Mouse (Mus musculus) heart, postnatal 25 days (tissue): ENCODE measurements around the gene Afap1l2. TPM values are rescaled to one million over a fixed set of nuclear protein-coding genes. Genes with fewer than 3 reads are reported as not detected.
A peak's percentile ranks its signal among the peaks of the same experiment; 100 is the strongest.

ENCODE experiments used
- DNase-seq: peaks from one replicate; pipeline ENCODE4 v3.0.0; 2022; ENCODE audit warnings: low spot score
- intact Hi-C: fragments of 180-260 bp; cut with DNase I; formaldehyde crosslinking; loops from one replicate; pipeline ENCODE4 v1.15.1; 2025
- total RNA-seq, 2 experiments: library from RNA; stranded (reverse); gene quantifications; 2 replicates each; pipeline ENCODE4 v1.2.3; 2021

Gene Afap1l2
- 1 to 10 TPM; 5.0 to 5.7 TPM for total RNA-seq

DNA sequence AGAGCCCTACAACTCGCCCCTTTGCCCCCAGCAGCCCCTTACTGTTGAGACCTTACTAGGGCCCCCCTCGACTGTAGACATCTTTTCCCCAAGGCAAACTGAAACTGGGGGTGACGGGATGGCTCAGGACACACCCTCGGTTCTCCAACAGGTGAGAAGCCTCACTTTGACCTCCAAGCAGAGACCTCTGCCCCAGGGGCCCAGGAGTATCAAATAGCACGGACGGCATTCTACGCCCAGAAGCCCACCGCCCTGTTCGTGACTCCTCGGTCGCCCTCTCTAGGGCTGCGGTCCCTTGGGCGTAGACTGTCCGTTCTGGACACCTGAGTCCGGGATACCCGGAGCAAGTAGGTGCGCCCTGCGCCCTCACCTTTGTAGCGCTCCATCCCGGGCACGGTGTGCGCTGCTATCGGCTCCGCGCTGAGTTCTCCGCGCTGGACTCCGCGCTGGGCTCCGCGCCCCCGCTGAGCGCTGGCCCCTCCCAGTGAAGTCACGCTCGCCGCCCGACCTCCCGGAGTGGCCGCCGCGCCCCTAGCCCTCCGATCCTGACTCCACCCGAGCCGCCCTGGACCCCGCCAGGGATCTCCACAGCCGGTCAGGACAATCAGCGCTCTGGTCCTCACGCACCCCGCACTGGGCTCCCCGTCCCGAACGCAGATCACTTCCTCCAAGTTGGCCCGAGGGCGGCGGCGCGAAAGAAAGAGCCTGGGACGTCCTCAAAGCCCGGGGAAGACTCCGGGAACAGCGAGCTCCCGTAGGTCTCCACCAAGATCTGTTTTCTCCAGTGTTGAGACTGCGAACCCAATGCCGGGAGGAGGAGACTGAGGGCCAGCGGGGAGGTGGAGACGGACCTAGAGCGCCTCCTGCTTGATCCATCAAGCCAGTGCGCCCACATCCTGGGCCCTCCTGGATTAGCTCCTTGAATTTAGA, at the start of gene Afap1l2:
Gene Afap1l2, minus strand, starts transcription at position 448 of the 930 bp plus-strand sequence.
- DNase-seq: peak; percentile 42
- intact Hi-C loops: loop anchor here (1.0 kb wide), 1 partner anchor 89 kb away; no protein-coding TSS in a partner anchor

DNA sequence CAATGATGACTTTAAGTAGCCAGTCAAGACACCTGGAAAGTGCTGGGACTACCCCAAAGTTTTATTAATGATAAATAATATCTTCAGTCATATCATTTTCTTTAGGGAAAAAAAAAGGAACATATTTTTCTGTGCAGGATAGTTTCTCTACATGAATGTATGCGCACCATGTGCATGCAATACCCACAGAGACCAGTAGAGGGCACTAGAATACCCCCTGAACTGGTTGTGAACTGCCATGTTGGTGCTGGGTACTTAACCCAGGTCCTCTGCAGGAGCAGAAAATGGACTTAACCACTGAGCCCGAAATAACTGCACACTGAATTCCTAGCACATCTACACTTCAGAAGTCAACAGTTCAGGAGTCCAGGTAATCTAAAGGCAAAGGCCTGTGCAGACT, 49.5 kb upstream of the Afap1l2 start:
- intact Hi-C loops: no loop called here
- DNase-seq: no peak

DNA sequence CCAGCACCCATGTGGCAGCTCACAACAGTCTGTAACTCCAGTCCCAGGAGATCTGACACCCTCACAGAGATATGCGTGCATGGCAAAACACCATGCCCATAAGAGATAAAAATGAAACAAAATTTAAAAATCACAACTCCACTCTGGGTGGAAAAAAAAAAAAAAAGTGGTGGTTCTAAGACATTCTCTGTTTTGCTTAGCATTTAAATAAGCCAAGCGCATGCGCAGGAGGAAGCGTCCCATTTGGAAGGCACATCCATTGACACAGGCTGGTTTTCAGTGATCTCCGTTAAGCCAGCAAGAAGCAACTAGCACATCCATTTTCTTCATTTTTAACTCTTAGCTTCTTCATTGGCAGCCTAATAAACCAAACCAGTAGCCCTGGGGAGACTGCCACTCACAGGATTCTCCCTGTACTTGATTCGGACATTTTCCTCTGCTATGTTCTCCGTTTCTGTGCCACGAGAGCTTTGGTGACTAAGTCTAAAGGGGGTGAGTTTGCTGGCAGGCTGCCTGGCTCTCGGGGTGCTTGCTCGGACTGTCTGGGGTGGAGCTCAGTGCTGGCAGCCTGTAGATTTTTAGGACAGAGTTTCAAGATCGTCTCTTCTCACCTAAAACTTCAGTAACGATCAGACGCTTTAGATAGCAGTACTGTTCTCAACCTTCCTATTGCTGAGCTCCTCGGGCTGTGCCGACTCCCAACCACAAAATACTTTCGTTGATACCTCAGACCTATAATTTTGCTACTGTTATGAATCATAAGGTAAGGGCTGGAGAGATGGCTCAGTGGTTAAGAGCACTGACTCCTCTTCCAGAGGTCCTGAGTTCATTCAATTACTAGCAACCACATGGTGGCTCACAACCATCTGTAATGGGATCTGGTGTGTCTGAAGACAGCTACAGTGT, 47.4 kb upstream of the Afap1l2 start:
- intact Hi-C loops: no loop called here
- no peak for DNase-seq

DNA sequence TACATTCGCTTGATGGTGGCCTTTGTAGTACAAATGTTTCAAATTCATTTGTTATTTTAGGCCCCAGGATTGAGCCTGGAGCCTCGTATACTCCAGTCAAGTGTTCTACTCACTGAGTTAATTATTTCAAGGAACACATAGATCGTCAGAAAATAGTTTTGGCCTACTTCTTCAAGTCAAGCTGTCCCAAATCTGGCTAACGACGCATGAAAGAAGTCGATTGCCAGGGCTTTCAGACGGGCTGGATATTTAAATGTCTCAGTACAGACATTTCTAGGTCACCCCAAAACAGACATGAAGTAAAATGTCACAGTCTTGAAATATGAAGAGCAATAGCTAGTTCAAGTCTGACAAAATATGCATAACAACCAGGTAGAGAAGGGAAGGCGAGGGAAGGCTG, 44.9 kb upstream of the Afap1l2 start:
- no peak for DNase-seq
- intact Hi-C loops: no loop called here

DNA sequence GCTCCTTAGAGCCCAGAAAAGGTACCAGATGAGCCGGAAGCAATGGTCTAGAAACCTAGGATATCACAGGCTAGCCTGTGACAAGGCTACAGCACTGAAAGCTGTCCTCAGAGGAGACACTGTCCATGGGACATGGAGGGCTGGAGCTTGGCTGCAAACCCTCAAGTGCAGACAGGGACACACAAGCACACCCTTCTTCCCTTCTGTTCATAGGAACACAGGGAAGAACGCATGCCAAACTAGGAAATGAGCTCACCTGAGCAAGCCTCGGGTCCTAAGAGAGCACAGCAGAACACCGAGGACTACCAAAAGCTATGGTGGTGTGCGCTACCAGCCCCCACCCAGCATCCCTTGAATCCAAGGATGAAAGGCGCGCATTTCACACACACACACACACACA, 44.0 kb upstream of the Afap1l2 start:
- intact Hi-C loops: no loop called here

DNA sequence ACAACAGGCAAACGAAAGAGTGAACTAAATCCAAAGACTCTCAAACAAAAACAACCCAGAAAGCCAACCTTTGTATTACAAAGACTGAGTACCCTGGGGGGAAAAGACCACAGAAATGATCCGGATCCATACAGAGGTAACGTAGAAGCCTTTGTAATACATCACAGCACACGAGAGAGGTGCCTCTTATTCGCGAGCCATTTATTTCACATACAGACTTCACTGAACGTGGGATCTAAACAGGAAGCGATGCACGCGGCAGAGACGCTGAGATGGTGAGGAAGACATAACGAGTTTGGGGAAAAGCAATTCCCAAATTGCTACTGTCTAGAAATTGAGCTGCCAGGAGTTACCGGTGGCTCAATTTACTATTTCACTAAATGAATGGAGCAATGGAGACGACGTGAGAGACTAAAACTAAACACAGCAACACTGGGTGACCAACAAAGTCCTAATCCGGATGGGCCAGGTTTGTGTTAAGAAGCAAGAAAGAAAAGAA, 41.6 kb upstream of the Afap1l2 start:
- intact Hi-C loops: no loop called here
- no peak for DNase-seq

More for the DNA sequence above, 44.0 kb upstream of the Afap1l2 start:
- no peak for DNase-seq

DNA sequence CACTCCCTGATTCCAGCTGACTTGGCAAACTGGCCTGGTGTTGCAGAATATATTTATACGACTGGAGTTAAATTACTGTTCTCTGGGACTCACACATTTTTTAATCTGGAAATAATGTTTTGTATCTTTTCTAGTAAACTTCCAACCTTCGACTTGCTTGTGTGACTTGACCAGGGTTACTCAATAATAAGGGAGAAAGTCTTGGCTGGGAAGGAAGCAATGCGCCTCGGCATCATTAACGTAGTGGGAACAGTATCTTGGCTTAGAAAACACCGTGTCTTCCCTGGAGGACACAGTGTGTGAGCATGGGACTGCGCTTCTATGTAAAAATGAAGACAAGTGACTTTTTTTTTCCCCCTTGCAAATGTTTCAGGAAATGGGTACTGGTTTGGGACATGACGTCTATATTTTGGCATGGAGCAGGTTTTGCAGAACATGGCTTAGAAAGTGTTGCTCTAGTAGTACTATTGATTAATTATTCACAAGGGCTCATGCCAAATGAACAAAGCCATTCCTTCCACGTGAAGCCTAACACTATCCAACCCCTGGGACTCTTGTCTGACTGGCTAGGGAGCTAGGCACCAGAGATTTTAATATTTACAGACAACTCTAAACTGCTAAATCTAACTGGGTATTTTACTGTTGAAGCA, 39.8 kb upstream of the Afap1l2 start:
- intact Hi-C loops: no loop called here
- no peak for DNase-seq

DNA sequence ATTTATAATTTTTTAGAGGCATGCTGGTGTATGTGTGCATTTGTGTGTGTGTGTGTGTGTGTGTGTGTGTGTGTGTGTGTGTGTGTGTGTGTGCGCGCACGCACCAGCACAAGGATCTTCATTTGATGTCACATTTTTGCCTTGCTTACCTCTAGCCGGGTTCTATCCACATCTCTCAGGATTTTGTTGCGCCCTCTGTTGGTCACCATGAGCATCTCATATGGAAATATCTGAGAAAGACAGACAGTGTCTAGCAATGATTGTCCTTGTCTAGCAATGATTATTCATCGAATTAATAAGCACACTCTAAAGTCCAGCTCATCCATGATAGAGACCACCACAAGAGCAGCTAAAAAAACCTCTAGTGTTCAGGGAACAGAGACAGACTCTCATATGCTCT, 31.2 kb upstream of the Afap1l2 start:
- DNase-seq: no peak
- intact Hi-C loops: no loop called here

DNA sequence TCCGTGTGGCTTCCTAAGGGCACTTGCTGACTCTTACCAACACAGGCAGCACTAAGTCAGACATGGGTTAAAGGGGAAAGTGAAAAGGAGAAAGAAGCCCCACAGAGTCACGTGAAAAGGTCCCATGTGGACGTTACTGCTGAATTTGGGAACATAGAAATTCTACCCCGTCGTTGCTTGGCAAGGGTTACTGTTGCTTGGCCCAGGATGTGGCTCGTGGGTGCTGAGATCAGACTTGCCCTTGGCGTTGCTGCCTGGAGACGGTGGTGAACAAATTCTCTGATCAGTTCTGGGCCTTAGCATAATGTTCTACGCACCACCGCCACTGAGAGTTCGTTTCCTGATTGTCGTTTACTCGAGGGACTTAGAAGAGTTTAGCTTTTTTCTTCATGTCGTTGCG, 28.8 kb upstream of the Afap1l2 start:
- no peak for DNase-seq
- intact Hi-C loops: no loop called here

DNA sequence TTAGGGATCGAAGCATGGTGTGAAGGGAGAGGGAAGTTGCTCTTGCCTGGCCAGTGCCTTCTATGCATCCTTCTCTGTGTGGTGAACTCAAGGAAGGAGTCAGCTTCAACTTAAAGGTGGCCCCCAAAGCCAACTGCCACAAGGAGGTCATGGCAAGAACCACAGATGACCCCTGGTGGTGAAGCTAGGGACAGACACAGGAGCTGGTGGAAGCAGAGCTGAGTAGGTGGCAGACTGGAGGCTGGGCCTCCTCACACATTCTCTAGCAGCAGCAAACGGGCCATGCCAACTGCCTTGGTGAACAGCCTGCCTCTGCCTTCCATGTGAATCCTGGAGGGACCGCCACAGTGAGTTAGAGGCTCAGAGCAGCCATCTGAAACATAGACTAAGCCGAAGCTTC, 23.6 kb upstream of the Afap1l2 start:
- intact Hi-C loops: loop anchor here (1.0 kb wide), 1 partner anchor 112 kb away; no protein-coding TSS in a partner anchor
- no peak for DNase-seq

DNA sequence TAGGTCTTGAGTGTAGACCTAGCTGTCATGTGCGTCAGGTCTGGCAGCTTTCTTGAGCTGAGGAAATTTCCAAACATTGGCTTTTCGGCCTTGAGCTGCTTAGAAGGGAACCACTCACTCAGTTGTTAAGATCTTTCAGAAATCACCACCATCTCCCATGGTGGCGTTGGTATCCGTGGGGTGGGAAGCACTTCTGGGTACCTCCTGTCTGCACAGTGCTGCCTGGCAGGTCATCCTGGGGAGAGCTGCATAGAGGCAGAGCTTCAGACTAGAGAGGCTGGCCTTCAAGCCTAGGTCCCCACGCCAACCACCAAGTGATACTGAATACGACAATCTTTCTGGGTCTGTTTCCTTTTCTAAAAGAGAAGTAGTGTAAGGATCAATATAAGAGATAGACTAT, 21.4 kb upstream of the Afap1l2 start:
- DNase-seq: no peak

DNA sequence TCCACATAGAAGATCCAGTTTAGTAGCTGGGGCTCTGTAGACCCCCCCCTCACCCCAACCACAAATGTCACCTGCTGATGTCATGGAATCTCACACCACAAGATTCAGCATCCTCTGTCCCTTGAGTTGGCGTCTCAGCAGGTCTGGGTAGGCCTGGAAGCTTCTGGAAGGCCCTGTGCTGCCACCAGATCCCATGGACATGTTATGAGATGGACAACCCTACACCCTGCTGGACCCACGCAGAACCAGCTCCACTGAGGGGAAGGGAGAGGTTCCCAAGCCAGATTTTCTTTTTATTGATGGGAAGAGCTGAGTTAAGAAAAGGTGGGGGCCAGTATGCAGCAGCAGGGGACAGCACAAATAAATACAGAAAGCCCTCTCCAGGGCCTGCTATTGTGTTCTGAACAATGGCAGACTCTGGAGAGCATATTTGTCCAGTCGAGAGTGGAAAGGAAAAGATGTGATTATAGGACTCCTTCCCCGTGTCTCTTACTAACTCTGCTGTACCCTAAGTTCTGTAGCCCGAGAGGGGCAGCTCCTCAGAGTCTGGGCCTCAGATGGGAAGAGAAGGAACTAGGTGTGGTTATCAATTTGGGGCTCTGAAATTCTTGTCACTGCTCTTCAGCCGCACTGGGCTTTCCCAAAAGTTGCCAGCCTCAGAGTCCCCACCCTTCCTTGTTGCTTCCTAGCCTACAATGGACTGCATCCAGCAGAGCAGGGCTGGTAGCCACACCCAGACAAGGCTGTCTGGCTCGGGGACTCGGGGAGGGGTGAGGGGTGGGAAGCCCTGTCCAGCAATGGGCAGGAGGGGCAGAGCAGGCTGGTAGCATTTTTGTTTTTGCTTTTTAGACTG, 20.5 kb upstream of the Afap1l2 start:
- peak; percentile 47 for DNase-seq
- intact Hi-C loops: no loop called here

More for the DNA sequence above, 21.4 kb upstream of the Afap1l2 start:
- intact Hi-C loops: no loop called here

DNA sequence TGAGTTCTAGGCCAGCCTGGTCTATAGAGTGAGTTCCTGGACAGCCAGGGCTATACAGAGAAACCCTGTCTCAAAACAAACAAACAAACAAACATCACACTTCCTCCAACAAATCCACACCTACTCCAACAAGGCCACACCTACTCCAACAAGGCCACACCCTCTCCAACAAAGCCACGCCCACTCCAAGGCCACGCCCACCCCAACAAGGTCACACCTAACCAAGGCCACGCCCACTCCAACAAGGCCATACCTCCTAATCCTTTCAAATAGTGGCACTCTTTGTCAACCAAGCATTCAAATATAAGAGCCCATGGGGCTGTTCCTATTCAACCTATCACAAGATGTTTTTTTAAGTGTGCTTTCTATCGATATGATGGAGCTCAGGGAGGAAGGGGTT, 18.5 kb upstream of the Afap1l2 start:
- no peak for DNase-seq
- intact Hi-C loops: no loop called here

DNA sequence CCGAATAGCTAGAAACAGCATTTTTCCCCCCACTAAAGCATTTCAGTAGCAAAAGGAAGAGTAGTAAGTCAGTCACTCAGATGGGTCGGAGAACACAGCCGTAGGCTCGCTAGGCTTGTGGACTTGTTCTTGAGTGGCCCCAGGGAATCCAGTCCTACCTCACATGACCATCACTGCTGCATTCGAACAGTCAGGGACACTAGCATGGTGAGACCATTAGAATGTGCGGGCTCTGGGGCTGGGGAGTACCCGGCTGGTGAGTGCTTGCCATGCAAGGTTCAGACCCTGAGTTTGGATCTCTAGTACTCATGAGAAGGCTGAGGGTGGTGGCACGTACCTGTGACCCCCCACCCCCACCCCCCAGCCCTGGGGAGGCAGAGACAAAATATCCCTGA, 9.8 kb upstream of the Afap1l2 start:
- intact Hi-C loops: no loop called here
- DNase-seq: no peak

DNA sequence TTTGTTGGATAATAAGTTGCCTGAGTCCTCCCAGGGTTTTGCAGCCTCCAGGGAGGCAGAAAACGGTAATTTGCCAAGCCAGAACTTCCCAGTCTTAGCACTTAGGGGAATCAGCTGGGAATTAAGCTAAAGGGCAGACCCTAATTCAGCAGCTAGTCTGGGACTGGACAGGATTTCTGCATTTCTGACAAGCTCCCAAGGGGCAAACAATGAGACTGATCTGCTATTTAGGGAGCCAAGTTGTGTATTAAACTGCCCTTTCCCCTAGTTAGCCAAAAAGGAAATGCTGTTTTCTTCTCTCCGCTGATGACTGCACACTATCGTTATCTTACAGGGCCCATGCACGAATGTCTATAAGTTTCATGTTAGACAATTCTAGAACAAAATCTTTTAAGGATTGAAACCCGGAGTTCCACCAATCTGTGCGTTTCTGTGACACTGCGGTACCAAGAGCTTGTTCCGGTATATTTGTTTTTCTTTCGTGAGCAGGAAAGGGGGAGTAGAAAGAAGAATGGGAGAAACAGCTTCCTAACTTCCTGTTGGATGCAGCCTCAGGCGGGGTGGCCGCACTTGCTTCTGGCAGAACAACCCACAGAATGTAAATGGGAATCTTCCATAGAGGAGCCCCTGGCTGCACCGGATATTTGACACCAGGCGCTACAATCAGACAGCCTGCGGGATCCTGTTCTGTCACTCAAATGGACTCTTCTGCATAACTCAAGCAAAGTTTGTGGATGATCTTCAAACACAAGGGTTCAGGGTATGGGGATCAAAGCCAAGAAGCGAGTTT, 9.2 kb upstream of the Afap1l2 start:
- intact Hi-C loops: no loop called here
- no peak for DNase-seq

DNA sequence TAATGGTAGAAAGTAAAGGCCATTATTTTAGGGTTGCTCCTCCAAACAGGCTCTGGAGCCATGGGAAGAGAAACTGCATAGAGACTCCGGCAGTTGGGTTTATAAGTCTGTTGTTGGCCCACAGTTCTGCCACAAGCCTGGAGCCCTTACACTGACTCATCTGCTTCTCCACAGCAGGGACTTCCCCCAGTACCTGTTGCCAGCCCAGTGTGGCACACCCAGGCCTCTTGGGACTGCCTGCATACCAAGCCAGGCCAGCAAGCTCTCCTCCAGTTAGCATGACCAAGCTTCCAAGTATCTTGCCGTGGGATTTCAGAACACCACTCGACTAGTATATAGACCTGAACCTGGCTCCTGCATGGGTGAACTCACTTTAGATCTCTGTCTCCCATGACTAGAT, 6.8 kb upstream of the Afap1l2 start:
- intact Hi-C loops: no loop called here
- DNase-seq: no peak

DNA sequence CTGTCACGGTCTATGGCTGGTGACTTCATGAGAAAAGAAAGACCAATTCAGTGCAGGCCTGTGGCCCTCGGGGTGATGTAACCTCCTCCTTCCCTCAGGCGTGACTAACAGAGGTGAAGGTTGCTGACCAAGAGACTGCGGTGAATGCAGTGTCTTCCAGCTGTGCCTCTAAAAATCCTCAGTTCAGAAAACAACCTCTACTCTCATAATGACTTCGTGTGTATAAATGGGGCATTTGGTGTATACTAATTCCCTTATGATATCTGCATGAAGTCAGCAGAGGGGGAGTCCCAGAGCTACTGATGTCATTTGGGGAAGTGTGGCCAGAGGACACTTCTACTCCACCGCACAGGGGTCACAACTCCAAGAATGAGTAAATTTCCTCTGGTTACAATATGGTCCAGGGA, 5.2 kb upstream of the Afap1l2 start:
- intact Hi-C loops: no loop called here
- DNase-seq: no peak

DNA sequence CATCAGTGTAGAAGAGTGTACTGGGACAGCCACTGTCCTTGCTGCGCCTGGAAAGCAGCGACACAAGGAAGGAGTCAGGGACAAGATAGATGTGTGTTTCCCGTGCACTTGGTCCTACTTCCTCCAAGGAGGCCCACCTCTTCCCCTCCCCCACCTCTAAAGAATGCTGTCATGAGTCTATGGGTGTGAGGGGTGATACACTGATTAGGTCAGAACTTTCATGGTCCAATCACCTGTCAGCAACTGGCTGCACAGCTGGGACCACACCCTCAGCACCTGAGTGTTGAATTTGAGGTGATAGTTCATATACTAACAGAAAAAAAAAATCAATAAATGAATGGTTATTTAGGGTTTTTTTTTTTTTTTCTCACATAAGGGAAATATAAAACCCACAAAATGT, 4.0 kb upstream of the Afap1l2 start:
- DNase-seq: no peak
- intact Hi-C loops: no loop called here
